Mouse (Mus musculus): Measurements from ENCODE around the gene Ankrd52.
A peak's percentile ranks its signal among the peaks of the same experiment; 100 is the strongest.

The Ankrd52 gene

GRCm38 (mm10) chr10:128401638-128402037 is 24.7 kb downstream of the Ankrd52 start:
- DNase-seq (ENCODE audit: low spot score) = no peak

DNA sequence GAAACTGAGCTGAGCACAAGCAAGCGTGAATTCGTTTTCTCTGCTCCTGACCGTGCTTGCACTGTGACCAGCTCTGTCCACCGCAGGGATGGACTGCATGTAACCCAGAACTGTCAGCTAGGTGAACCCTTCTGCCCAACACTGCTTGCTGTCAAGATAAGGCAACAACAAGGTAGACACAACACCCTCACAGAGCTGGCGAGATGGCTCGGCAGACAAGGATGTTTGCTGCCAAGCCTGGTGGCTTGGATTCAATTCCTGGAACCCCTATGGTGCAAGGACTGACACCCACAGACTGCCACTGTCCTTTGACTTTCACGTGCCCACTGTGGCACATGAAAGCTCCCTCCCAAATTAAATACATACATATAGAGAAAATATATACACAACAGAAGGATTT is 27.0 kb downstream of the Ankrd52 start:
- no peak for DNase-seq (ENCODE audit: low spot score)

- DNase-seq (ENCODE audit: low spot score) = peak; percentile 64
These were observed 31.9 kb downstream of the Ankrd52 start for GRCm38 (mm10) chr10:128408591-128409535.

DNA sequence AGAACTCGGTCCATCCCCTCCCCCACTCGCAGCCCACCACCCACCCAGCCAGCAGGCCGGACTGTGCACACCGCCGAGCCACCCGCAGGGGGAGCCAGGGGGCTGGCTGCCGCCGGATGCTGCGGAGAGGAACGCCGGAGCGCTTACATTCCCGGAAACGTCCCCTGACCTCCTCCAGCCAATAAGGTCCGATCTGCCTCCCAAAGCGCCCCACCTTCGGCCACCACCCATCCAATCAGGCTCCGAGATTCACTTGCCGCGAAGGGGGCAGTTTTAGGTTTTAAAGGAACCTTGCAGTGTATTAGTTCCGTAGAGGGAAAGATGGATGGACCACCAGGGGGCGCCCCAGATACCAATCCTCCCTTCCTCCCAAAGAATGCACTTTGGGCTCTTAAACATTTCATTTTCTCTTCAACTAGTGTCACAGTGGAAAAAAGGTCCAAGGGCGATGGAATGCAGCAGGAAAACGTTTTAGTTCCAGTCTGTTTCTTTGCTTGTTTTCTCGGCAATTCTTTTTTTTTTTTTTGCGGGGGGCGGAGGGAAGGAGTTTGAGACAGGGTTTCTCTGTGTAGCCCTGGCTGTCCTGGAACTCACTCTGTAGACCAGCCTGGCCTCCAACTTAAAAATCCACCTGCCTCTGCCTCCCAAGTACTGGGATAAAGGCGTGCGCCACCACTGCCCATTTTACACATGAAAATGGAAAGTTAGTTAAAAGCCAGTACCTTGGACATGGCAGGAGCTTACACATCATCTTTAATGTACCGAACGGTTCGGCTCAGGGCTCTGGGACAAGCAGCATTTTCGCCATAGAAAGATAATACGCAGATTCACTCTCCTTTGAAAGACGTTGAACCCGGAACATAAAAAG is 33.0 kb downstream of the Ankrd52 start:
- peak; percentile 98 for DNase-seq (ENCODE audit: low spot score)

GRCm38 (mm10) chr10:128410560-128410845 is 33.6 kb downstream of the Ankrd52 start:
- no peak for DNase-seq (ENCODE audit: low spot score)

- peak; percentile 98 for DNase-seq (ENCODE audit: low spot score)
These were observed 34.5 kb downstream of the Ankrd52 start, which contains the start of the genes Nabp2 and Rnf41 for GRCm38 (mm10) chr10:128411211-128412054. TSS of gene Nabp2 (minus strand) at chr10:128411492. TSS of gene Rnf41 (plus strand) at chr10:128411657.

DNA sequence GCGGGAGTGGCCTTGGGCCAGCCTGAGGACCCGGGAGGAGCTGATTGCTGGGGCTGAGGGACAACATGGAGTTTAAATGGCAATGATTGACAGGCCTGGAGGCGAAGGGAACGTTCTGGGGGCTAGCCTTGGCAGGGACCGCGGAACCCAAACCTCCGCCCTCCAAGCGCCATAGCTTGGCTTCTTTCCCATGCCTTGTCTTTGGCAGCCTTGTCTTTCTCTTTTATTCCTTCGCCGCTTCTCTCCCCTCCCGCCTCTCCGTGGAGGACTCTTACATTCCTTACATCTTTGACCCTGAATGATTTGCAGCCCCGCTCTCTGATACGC is 35.1 kb downstream of the Ankrd52 start:
- no peak for DNase-seq (ENCODE audit: low spot score)

DNA sequence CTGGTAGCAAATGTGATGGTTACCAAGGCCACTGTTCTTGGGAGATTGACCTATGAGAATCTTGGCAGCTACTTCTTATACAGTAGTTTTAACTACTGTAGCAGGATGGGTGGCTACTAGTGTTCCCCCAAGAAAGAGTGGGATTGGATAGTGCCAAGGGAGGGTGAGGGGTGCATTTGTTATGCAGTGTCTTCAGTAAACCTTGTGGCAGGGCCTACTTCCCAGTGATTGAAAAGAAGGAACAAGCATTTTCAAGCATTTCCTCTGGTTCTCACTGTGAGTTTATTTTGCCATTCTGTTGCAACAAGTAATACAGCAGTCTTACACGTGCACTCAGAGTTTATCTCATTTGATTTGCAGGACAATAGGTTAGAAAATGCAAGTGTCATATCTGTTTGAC is 35.6 kb downstream of the Ankrd52 start:
- no peak for DNase-seq (ENCODE audit: low spot score)

DNA sequence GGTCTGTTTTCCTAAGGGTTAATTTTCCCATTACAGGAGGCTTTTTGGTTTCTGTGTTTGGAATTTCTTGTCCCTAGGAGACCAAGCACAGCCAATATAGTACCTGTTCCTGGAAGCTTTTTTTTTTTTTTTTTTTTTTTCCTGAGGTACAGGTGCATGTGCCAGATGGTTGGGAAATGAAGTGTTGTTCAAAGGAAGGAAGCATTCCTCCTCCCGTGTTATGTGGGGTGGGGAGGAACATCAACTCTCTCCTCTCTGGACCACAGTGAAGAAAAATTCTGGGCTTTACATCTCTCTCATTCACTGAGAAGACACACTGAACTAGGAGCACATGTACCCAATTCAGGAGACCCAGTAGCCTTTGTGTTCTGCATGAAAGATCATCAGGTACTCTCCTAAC is 36.2 kb downstream of the Ankrd52 start:
- no peak for DNase-seq (ENCODE audit: low spot score)

GRCm38 (mm10) chr10:128414848-128415247 is 37.9 kb downstream of the Ankrd52 start:
- DNase-seq (ENCODE audit: low spot score) = no peak

DNA sequence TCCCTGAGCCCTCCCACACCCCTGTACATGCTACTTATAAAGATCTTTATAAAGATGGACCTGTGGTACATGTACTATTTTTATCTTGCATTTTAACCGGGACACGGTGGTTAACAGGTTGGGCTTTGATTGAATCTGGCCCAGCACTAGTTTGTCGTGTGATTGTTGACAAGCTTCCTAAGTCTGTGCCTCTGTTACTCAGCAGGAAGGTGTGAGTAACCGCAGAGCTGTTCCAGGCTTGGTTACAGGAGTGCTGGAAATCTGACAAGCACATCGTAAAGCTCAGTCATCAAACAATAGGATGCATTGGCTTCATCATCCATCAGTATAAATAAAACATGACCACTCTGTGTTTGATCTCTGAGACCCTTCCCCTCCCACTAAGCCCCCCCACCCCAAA is 45.5 kb downstream of the Ankrd52 start:
- no peak for DNase-seq (ENCODE audit: low spot score)

DNA sequence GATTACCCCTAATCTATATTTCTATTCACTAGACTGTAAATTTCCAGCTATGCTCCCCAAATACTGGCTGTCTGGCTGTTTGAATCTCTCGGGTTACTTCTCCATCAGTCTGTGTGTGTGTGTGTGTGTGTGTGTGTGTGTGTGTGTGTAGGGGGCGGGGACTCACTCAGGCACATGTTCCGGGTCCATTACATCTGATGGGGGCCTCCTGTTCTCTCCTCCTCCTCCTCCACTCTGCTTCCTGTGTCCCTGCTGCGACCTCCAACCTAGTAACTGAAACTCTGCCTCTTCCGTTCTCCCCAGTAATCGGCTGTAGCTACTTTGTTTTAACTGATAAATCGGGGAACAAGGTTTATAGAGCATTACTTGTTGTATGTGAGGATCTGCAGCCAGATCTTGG is 47.7 kb downstream of the Ankrd52 start:
- no peak for DNase-seq (ENCODE audit: low spot score)

- no peak for DNase-seq (ENCODE audit: low spot score)
These were observed 48.3 kb downstream of the Ankrd52 start for GRCm38 (mm10) chr10:128425260-128425659.

DNA sequence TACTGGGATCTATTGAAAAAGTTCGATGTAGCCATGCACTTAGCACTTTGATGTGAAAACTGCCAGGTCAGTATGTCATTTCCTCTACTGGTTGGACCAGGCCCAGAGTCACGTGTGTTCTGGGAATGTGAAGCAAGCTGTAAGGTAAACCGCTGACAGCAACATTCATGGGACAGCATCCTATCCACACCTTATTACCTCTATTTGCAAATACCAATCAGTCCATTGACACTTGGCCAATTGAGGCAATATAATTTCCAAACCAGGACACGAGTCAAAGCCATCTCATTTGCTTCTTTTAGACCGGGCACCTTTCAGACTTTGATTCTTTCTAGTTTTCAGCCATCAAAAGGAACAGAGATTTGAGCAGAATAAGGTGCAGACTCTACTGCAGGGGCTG is 52.1 kb downstream of the Ankrd52 start:
- no peak for DNase-seq (ENCODE audit: low spot score)

- no peak for DNase-seq (ENCODE audit: low spot score)
These were observed 52.5 kb downstream of the Ankrd52 start for GRCm38 (mm10) chr10:128429454-128429853.

- DNase-seq (ENCODE audit: low spot score) = no peak
These were observed 56.5 kb downstream of the Ankrd52 start for GRCm38 (mm10) chr10:128433417-128433816.

GRCm38 (mm10) chr10:128434681-128435080 is 57.8 kb downstream of the Ankrd52 start:
- no peak for DNase-seq (ENCODE audit: low spot score)

- peak; percentile 71 for DNase-seq (ENCODE audit: low spot score)
These were observed 58.4 kb downstream of the Ankrd52 start for GRCm38 (mm10) chr10:128435186-128435823.

DNA sequence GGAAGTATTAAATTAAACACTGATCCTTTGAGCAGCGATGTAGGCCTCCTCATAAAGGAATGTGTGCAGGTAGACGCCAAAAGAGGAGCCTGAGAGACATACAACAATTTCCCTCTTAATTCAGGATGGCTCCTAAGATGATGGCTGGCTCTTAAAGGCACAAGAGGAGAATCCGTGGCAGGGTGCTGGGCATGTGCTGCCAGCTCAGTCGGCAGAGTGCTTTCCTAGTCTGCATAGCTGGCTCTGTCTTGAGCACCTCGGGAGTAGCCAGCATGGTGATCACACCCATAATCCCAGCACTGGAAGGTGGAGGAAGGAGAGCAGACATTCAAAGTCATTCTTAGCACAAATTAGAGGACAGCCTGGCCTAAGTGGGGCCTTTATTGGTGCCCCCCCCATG is 59.0 kb downstream of the Ankrd52 start:
- no peak for DNase-seq (ENCODE audit: low spot score)

- DNase-seq (ENCODE audit: low spot score) = no peak
These were observed 59.5 kb downstream of the Ankrd52 start for GRCm38 (mm10) chr10:128436376-128436775.

GRCm38 (mm10) chr10:128438675-128439279 is 61.9 kb downstream of the Ankrd52 start:
- no peak for DNase-seq (ENCODE audit: low spot score)

All from testis, postnatal 10 days (tissue).